Mouse (Mus musculus) thymus, adult 2 months (tissue): ENCODE data around the gene Pip4k2a. TPM values are rescaled to one million over a fixed set of nuclear protein-coding genes. Genes with fewer than 3 reads are reported as not detected.
A peak's percentile ranks its signal among the peaks of the same experiment; 100 is the strongest.

Experiments
- DNase-seq: peaks from one replicate; pipeline ENCODE4 v3.0.0; 2021
- H3K27ac ChIP-seq: fragments of 200-500 bp; 2 replicates; pipeline ENCODE4 v1.5.1; 2012; ENCODE audit warnings: low read length, control low read depth; ENCODE audit not compliant: control insufficient read depth, insufficient read depth
- H3K27me3 ChIP-seq: fragments of 200-500 bp; 2 replicates; pipeline ENCODE4 v1.6.1; 2012; ENCODE audit warnings: mild to moderate bottlenecking, low read length, moderate library complexity, mixed read lengths; ENCODE audit not compliant: control insufficient read depth, insufficient read depth
- H3K36me3 ChIP-seq: fragments of 200-500 bp; 2 replicates; pipeline ENCODE4 v1.6.1; 2012; ENCODE audit warnings: mild to moderate bottlenecking, low read length, moderate library complexity; ENCODE audit not compliant: control insufficient read depth, insufficient read depth
- H3K4me1 ChIP-seq: fragments of 200-500 bp; replicated peaks from 2 replicates; pipeline ENCODE4 v1.6.1; 2012; ENCODE audit warnings: low read length; ENCODE audit not compliant: control insufficient read depth, insufficient read depth
- H3K4me3 ChIP-seq: fragments of 200-500 bp; 2 replicates; pipeline ENCODE4 v1.5.1; 2012; ENCODE audit warnings: mild to moderate bottlenecking, low read length, control low read depth, moderate library complexity; ENCODE audit not compliant: control insufficient read depth, insufficient read depth
- CTCF ChIP-seq: fragments of 200-500 bp; IDR thresholded peaks from 2 replicates; pipeline ENCODE4 v1.5.1; 2012; ENCODE audit warnings: mild to moderate bottlenecking, control low read depth, low read length, moderate library complexity, borderline replicate concordance; ENCODE audit not compliant: control insufficient read depth, poor library complexity, insufficient read depth; ENCODE audit errors: extremely low read depth
- POLR2A ChIP-seq: fragments of 200-500 bp; IDR thresholded peaks from 2 replicates; pipeline ENCODE4 v1.6.1; 2012; ENCODE audit warnings: mild to moderate bottlenecking, low read length, control low read depth, moderate library complexity; ENCODE audit not compliant: control insufficient read depth, poor library complexity, insufficient read depth; ENCODE audit errors: extremely low read depth
- WGBS: fragments of 180-500 bp; shearing (Covaris S2); methylation state at CpG from one replicate; pipeline ENCODE4 v1.1.7; 2018; 5-methylcytosine and 5-hydroxymethylcytosine counted together
- polyA plus RNA-seq: library from polyadenylated mRNA; depleted of rRNA; stranded (reverse); fragments of >200 nt; gene quantifications from 2 replicates; pipeline ENCODE4 v1.2.3, GENCODE M21; 2012

The Pip4k2a gene
- polyA plus RNA-seq, 1 experiment, result 61.2 TPM

DNA sequence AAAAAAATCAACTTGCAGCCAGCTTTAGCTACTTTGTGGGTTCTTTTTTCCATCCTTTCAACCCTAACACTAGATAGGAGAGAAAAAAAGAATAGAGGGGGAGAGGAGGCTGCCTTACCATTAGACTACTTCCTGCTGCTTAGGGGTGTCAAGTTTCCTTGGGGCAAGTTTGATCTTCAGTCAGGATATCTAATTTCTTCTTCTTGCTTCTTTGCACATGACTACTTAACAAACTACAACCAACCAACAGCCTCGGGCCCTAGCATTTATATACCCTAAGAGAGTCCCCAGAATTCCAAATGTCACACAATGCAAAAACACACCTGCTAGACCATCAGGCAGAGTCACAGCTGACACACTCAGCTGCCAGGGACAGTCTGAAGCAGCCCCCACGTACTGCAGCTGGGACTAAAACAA, 77.5 kb downstream of the Pip4k2a start:
- no peak for DNase-seq
- no peaks in the 10 kb centered on the region for H3K27me3 ChIP-seq
- H3K4me3 ChIP-seq, result no peak overlapping the region
- 3% methylated on average over 2 of the region's 2 CpGs for WGBS
- TF ChIP-seq CTCF (no peak), POLR2A (no peak)
- H3K4me1 ChIP-seq, result peaks cover 52% of the 10 kb centered on the region
- peak overlapping the region; percentile 71 for H3K27ac ChIP-seq
- no peaks in the 10 kb centered on the region for H3K36me3 ChIP-seq

- peak overlapping the region; percentile 93 for H3K27ac ChIP-seq
- 59% methylated on average over 5 of the region's 5 CpGs for WGBS
- H3K4me1 ChIP-seq, result peaks cover 51% of the 10 kb centered on the region
- H3K4me3 ChIP-seq, result no peak overlapping the region
- TF ChIP-seq POLR2A (no peak), CTCF (no peak)
- H3K27me3 ChIP-seq, result no peaks in the 10 kb centered on the region
- H3K36me3 ChIP-seq, result no peaks in the 10 kb centered on the region
- DNase-seq, result no peak
These were observed 78.0 kb downstream of the Pip4k2a start for GRCm38 (mm10) chr2:18919797-18920354.

DNA sequence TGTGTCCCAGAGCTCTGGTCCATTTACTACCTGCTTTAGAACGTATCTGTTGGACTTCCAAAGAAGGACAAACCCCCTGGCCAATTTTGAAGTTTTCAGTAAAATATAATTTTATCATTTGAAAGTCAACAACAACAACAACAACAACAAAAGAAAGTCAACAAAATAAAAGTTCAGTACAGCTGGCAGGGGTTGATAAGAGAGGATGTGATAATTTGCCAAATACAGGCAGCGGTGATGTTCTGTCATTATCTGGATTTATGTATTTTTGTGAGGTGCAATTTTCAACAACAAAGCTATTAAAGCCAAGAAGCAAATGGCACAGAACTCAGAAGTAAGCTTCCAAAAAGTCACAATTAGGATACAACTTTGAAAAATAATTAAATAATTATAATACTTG, 80.1 kb downstream of the Pip4k2a start:
- Histone ChIP-seq H3K36me3 (no peaks in the 10 kb centered on the region), H3K4me3 (no peak overlapping the region), H3K27ac (no peak overlapping the region), H3K4me1 (peaks cover 39% of the 10 kb centered on the region), H3K27me3 (no peaks in the 10 kb centered on the region)
- 93% methylated on average over 2 of the region's 2 CpGs for WGBS
- TF ChIP-seq CTCF, result no peak
- TF ChIP-seq POLR2A, result no peak
- DNase-seq, result no peak

DNA sequence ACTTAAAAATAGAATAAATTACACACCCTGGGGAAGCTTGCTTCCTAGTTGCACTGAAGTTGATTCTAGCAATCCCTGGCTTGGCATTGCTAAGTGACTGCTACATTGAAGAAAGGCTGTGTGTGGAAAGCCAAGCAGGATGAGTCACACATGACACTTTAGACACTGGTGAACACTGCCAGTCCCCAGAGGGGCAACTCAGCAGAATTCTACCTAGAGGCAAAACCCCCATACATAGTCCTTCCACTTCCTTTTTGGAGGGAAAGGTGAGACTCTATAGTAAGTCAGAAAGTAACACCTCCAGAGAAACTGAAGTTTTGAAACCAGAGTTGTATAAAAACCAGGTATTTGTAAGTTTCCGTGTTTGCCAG, 80.6 kb downstream of the Pip4k2a start:
- no peak for TF ChIP-seq CTCF
- TF ChIP-seq POLR2A, result no peak
- Histone ChIP-seq H3K4me1 (peaks cover 37% of the 10 kb centered on the region), H3K27me3 (no peaks in the 10 kb centered on the region), H3K36me3 (no peaks in the 10 kb centered on the region), H3K27ac (no peak overlapping the region), H3K4me3 (no peak overlapping the region)
- WGBS, result 48% methylated on average over 1 of the region's 1 CpGs
- DNase-seq, result no peak

DNA sequence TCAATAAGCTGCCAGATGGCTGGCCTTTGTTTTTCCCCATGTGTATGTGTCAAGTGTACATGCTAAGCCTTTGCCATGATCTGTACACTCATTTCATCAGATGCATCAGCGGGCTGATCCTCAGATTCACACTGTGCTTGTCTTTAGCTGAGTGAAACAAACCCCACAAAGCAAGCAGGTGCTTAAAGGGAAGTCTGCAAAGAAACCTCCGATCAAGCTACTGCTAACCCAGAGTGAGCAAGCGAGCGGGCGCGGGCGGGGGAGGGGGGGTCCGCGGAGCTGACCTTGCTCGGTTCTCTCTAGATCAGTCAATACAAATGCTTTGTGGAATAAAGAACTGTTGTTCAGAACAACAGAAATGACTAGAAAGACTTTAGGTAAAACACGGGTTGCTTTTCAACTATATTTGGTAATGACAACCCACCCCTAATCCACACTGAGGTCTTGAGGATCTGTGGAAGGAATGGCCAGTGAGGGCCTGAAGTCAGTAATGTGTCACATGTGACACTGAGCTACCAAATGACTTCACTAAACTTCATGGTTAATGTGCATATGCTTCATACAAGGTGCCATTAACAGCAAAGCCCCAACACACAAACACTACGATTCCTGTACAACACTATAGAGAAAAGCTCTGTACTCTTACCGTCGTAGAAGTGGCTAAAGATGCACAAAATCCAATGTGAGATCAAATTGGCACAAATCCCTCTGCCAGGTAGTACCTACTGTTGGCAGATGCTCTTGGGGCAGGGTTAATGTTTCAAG, 81.1 kb downstream of the Pip4k2a start:
- H3K27me3 ChIP-seq, result no peaks in the 10 kb centered on the region
- H3K4me1 ChIP-seq, result peaks cover 38% of the 10 kb centered on the region
- peak overlapping the region; percentile 41 for H3K27ac ChIP-seq
- TF ChIP-seq POLR2A (no peak), CTCF (0 out of 2 replicates have a peak, but pooled peaks have one; percentile 19)
- H3K36me3 ChIP-seq, result no peaks in the 10 kb centered on the region
- no peak overlapping the region for H3K4me3 ChIP-seq
- peak; percentile 48 for DNase-seq
- 19% methylated on average over 14 of the region's 14 CpGs for WGBS

DNA sequence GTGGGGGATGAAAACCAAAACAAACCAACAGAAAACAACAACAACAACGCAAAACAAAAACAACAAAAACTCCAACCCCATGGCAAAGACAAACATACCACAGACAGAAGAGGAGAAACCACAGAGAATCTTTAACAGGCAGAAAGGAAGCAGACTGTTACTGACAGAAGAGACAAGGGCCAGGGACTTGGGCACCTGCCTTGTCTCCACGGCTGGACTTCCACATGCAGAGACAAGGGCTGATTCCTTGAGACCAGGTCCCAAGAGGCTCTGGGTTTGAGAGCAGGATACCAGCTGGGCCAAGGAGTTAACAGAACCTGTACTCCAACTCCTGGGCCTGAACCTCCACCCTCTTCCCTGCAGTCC, 81.9 kb downstream of the Pip4k2a start:
- H3K4me1 ChIP-seq, result peaks cover 38% of the 10 kb centered on the region
- TF ChIP-seq CTCF (no peak), POLR2A (no peak)
- 0% methylated on average over 2 of the region's 2 CpGs for WGBS
- H3K4me3 ChIP-seq, result no peak overlapping the region
- H3K36me3 ChIP-seq, result no peaks in the 10 kb centered on the region
- H3K27me3 ChIP-seq, result no peaks in the 10 kb centered on the region
- H3K27ac ChIP-seq, result peak overlapping the region; percentile 41
- no peak for DNase-seq
